Mouse (Mus musculus) bone marrow, adult 2 months (tissue): ENCODE measurements around the gene Sox13. TPM values are rescaled to one million over a fixed set of nuclear protein-coding genes. Genes with fewer than 3 reads are reported as not detected.

ENCODE experiments used
- H3K27ac ChIP-seq: fragments of 200-500 bp; 2 replicates; pipeline ENCODE4 v1.5.1; 2012; ENCODE audit warnings: low read depth, mild to moderate bottlenecking, control low read depth, inconsistent platforms, low read length; ENCODE audit not compliant: control insufficient read depth, poor library complexity, insufficient read depth
- H3K4me1 ChIP-seq: fragments of 200-500 bp; 2 replicates; pipeline ENCODE4 v1.6.1; 2011; ENCODE audit warnings: low read length; ENCODE audit not compliant: control insufficient read depth, insufficient read depth
- H3K4me3 ChIP-seq: fragments of 200-500 bp; replicated peaks from 2 replicates; pipeline ENCODE3; 2011; ENCODE audit warnings: mild to moderate bottlenecking, low read depth, low read length, control low read depth; ENCODE audit not compliant: control insufficient read depth
- CTCF ChIP-seq: fragments of 200-500 bp; IDR thresholded peaks from 2 replicates; pipeline ENCODE4 v1.5.1; 2011; ENCODE audit warnings: low read length, control low read depth; ENCODE audit not compliant: control insufficient read depth, insufficient read depth
- POLR2A ChIP-seq: fragments of 200-500 bp; IDR thresholded peaks from 2 replicates; pipeline ENCODE4 v1.6.1; 2011; ENCODE audit warnings: low read depth, mild to moderate bottlenecking, control low read depth, low read length, borderline replicate concordance; ENCODE audit not compliant: control insufficient read depth
- WGBS: fragments of 180-500 bp; shearing (Covaris S2); methylation state at CpG from one replicate; pipeline ENCODE4 v1.1.7; 2018; 5-methylcytosine and 5-hydroxymethylcytosine counted together
- polyA plus RNA-seq: library from polyadenylated mRNA; stranded (reverse); fragments of >200 nt; gene quantifications from 2 replicates; pipeline ENCODE4 v1.2.4, GENCODE M21; 2011; ENCODE audit warnings: low replicate concordance; ENCODE audit not compliant: missing spikeins, insufficient read depth, insufficient read length

Gene Sox13
- polyA plus RNA-seq, 1 experiment: 1.1 TPM

DNA sequence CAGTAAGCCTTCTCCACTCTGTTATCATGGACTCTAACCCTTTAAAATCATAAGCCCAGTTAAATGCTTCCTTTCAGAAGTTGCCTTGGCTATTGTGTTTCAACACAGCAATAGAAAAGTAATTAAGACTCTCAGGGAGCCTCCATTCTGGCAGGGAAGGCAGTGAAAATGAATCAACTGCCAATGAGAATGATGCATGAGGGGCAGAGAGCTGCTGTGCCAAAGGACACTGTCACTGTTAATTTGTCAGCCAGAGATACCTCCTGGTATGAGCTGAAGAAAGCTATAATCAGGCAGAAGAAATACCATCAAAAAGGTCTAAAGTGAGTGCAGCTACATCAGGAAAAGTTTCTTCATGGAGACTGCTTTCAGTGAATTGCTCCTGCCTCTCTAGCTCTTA, 36.8 kb upstream of the Sox13 start:
- TF ChIP-seq CTCF (no peak), POLR2A (no peak)
- Histone ChIP-seq H3K27ac (no peak overlapping the region), H3K4me1 (no peaks in the 10 kb centered on the region), H3K4me3 (no peak overlapping the region)

DNA sequence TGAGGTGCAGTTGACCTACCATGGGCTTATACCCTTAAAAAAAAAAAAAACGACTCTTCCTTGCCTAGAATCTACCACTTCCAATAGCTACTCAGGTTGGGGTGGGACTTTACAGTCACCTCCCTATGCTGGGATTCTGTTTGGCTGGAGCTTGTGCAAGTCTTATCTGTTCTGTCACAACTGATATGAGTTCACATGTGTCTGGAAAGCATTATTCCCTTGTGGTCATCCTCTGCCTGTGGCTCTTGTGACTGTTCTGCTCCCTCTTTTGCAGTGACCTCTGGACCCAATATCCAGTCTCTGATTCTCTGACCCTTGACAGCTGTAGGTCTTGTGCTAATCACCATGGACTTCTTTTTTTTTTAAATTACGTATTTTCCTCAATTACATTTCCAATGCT, 31.9 kb upstream of the Sox13 start:
- 52% methylated on average over 2 of the region's 2 CpGs for WGBS
- Histone ChIP-seq H3K4me3 (no peak overlapping the region), H3K4me1 (no peaks in the 10 kb centered on the region), H3K27ac (no peak overlapping the region)
- TF ChIP-seq CTCF: no peak
- no peak for TF ChIP-seq POLR2A

DNA sequence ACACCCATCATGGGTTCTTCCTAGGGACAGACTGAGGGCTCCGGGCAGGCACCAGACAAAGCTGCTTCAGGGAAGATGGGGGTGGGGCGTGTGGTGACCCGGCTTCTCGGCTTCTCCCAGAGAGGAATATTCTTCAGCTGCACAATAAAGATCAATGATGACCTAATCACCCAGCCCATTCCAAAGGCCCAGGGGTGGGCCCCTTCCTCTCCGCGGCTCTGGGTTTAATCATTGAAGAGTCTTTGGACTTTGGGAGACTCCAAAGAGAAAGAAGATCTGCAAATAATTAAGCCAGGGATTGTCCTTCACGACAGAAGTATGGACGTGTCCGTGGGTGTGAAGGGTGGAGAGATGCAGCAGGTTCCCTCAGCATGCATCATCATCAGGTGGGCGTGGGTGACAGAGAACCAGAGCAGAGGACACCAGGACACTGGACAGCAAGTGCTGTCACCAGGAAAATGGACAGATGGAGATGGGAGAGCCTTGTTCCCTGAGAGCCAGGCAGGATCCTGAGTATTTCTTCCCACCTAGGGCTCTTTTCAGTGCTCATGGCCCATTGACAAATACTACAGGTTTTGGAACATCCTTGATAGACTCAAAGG, 28.5 kb upstream of the Sox13 start:
- TF ChIP-seq CTCF (no peak), POLR2A (no peak)
- Histone ChIP-seq H3K4me1 (no peaks in the 10 kb centered on the region; the same call in 1 of the 2 replicates), H3K4me3 (no peak overlapping the region), H3K27ac (no peak overlapping the region)
- 84% methylated on average over 10 of the region's 10 CpGs for WGBS

DNA sequence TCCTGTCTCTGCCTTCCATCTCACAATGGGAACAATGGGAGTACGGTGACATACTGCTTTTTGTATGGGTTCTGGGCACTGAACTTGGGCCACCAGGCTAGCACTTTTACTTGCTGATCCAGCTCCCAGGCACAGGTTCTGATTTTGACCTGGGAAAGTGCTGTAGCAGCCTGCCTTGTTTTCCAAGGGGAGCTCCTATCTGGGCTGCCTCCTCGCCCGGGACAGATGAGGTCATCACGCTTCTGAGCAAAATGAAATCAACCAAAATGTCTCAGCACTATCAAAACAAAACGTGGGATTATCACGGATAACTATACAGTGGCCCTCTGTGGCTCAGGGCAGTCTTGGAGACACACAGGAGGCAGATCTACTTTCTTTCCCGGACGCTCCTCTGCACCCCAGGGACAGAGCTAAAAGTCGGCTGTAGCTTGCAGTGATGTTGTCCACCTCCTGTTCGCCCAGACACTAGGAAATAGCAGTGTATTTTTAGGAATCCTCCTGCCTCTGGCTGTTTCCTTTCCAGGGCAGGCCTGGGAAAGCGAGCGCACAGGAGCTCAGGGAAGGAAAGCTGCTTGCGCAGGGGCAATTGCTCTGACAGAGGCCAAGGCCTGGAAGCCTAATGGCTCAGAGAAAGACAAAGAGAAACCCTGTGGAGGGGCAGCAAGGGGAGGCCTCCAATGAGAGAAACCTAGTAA, 27.8 kb upstream of the Sox13 start:
- H3K4me1 ChIP-seq: no peaks in the 10 kb centered on the region; the same call in 1 of the 2 replicates
- no peak for TF ChIP-seq POLR2A
- no peak for TF ChIP-seq CTCF
- 80% methylated on average over 13 of the region's 13 CpGs for WGBS
- H3K4me3 ChIP-seq: no peak overlapping the region
- no peak overlapping the region for H3K27ac ChIP-seq

DNA sequence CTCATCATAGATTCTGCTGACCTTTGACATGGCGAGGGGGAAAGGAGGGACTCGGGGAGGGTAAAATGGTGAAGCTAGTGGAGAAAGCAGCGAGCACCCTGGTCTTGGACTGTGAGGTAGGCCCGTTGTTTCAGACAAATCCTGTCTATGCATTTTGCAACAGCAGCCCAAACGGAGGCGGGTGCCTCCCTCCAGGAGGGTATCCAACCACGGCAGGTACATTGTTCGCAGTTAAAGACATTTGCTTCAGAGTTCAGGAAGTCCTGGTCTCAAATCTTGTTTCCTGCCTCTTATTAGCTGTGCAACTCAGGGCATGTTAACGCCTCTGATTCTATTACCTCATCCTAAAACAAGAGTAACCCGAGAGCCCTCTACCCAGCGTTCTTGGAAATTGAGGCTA, 26.8 kb upstream of the Sox13 start:
- Histone ChIP-seq H3K27ac (no peak overlapping the region), H3K4me3 (no peak overlapping the region), H3K4me1 (no peaks in the 10 kb centered on the region; the same call in 1 of the 2 replicates)
- TF ChIP-seq POLR2A: no peak
- TF ChIP-seq CTCF: no peak
- WGBS: 21% methylated on average over 11 of the region's 11 CpGs

DNA sequence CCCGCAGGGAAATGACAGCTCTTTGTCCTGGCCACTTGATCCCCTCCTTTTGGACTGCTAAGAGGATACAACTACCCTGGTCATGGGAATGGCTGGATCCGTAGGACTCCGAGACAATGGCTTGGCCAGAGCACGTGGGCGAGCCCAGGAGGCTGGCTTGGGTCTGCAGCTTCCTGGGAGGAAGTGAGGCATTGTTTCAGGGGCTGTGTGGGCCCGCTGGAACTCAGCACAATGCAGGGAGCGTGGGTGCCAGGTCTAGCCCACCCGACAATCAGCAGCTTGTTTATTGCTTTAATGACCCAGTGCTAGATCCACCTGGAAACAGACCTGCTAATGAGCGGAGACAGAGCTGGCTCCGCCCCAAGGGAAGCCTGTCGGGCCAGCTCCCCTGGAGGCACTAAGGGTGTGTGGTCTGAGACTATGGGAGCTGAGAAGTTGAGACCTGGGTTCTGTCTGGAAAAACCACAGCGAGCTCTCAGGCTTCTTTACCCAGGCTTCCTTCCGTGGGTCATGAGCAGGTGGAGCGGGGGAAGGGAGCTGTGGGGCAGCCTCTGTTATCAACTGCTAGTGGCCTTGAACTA, 24.3 kb upstream of the Sox13 start:
- TF ChIP-seq POLR2A: no peak
- no peak for TF ChIP-seq CTCF
- WGBS: 13% methylated on average over 14 of the region's 14 CpGs
- Histone ChIP-seq H3K27ac (no peak overlapping the region), H3K4me1 (no peaks in the 10 kb centered on the region; the same call in 1 of the 2 replicates), H3K4me3 (no peak overlapping the region)

DNA sequence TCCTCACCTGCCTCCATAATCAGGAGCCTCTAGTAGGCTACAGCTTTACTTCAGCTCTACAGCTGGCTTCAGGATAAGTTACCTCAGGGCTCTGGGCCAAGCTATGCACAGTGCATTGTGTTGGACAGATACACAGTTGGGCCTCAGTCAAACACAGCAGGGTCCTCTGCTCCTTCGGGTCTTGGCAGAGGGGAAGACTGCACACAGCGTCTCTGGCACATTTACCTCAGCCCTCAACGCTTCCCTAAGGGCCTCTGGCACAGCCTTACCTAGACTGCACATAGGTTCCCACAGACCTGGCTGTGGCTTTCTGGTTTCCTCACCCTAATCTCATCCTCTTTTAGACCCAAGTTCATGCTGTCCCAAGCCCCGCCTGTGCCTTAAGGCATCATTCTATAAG, 22.1 kb upstream of the Sox13 start:
- 34% methylated on average over 4 of the region's 4 CpGs for WGBS
- no peak overlapping the region for H3K27ac ChIP-seq
- H3K4me3 ChIP-seq: no peak overlapping the region
- TF ChIP-seq POLR2A: no peak
- H3K4me1 ChIP-seq: no peaks in the 10 kb centered on the region; the same call in 1 of the 2 replicates

DNA sequence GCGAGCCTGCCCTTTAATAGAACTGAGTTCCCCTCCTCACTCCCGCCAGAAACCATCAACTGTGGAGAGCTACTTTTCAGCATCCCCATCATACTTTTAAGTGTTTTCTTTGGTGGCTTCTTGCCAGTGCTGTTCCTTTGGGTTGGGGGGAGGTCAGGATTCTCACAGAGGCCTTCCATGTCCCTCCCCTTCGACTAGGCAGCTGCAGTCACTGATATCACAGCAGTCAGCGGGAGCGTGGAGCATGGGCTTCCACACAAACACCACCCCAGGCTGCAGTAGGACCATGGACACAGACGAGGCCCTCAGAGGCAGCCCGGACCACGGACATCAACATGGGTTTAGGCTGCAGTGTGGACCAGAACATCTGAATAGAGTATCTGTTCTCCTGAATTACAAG, 20.1 kb upstream of the Sox13 start:
- no peak for TF ChIP-seq CTCF
- 81% methylated on average over 8 of the region's 8 CpGs for WGBS
- Histone ChIP-seq H3K4me1 (no peaks in the 10 kb centered on the region; the same call in 1 of the 2 replicates), H3K27ac (no peak overlapping the region), H3K4me3 (no peak overlapping the region)
